Mouse (Mus musculus): ENCODE measurements around the gene D430041D05Rik.

DNA sequence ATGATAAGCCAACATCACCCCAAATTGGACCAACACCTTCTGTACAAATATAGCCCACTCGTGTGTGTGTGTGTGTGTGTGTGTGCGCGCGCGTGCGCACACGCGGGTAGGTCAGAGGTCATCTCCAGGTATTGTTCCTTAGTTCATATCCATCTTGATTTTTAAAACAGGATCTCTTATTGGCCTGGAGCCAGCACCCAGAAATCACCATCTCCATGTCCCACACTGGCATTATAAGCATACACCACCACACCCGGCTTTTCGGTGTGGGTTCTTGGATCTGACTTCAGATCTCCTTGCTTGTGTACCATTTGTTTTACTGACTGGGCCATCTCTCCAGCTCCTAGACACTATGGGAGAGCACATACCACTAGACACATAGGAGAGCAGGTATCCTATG, 91.4 kb downstream of the D430041D05Rik start:
- no peak for TF ChIP-seq CTCF (IDR thresholded peaks at IDR 0.05; ENCODE audit: borderline replicate concordance, insufficient read depth, low read length)
- no peak for TF ChIP-seq POLR2A (IDR thresholded peaks at IDR 0.05; ENCODE audit: low read depth, low read length)
